Mouse (Mus musculus) heart, postnatal 14 days (tissue): ENCODE measurements around the gene Tshz3. TPM values are rescaled to one million over a fixed set of nuclear protein-coding genes. Genes with fewer than 3 reads are reported as not detected.
A peak's percentile ranks its signal among the peaks of the same experiment; 100 is the strongest.

ENCODE experiments used
- DNase-seq, 2 experiments: peaks; one replicate each; pipeline ENCODE4 v3.0.0; 2021 to 2022
- intact Hi-C: fragments of 180-260 bp; cut with DNase I; formaldehyde crosslinking; loops from one replicate; pipeline ENCODE4 v1.15.1; 2025
- total RNA-seq, 2 experiments: library from RNA; stranded (reverse); gene quantifications; 2 replicates each; pipeline ENCODE4 v1.2.3; 2021

The Tshz3 gene
- total RNA-seq, 2 experiments from 2014 or later: 5.7 to 6.1 TPM

DNA sequence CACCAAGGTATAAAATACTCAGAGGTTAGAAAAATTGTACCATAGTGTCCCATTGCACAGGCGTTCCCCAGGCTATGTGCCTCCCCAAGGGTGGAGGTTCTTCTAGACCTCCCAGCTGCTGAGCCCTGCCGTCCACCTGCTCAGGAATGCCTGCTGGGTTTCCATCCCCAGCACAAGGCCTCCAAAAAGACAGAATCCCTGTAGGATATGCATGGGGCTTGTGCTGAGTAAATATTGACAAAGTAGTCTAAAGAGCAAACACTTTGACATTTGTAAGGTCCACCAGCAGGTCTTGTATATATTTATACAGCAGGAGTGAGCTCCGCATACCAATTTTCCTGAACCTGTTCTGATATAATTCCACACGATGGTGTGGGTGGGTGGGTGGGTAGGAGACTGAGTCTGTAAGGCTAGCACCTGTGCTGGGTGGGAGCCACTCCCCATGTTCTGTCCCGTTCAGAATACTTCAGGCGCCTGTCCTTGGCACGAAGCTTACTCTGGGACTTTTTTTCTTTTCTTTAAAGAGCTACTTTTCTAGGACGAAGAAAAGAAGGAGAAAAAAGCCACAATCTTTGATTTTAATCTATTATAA lies 69.7 kb downstream of the Tshz3 start:
- DNase-seq: no peak
- intact Hi-C loops: no loop called here

- DNase-seq: no peak
- intact Hi-C loops: no loop called here
Measured at GRCm38 (mm10) chr7:36773086-36773485, 75.2 kb downstream of the Tshz3 start.

DNA sequence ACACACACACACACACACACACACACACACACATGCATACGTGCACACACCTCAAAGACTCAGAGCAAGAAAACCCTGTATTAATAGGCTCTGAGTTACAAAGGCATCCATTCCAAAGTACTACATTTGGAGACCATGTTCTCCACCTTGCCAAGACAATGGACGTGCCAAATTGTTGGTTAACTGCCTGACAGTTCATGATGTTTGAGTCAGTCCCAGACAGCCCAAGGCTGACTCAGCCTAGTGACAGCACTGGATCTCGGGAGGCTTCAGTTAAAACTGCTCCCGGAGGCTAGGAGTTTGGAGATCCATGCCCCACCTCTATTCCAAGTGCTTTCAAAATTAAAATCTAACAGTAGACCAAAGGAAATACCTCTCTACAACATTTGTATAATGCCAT lies 79.0 kb downstream of the Tshz3 start:
- intact Hi-C loops: no loop called here
- DNase-seq: peak; percentile 15 to 18

DNA sequence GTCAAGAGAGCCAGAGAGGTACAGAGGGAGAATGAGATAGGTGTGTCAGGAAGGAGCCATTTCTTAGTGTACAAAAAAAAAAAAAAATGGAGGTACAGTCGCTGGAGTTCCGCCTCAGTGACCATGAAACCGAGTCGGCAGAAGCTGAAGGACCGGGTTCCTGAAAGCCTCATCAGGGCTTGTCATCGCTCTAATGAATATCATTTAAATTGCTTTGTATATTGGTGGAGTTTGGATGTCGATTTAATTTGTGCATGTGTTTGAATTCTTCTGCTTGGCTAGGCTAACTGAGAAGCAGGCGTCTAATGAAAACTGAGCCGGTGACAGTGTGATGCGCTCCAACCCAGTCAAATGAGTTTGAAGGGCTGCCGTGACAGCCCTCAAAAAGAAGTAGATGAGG lies 80.5 kb downstream of the Tshz3 start:
- DNase-seq: no peak
- intact Hi-C loops: no loop called here

- intact Hi-C loops: no loop called here
Measured at GRCm38 (mm10) chr7:36784243-36784773, 86.4 kb downstream of the Tshz3 start.

DNA sequence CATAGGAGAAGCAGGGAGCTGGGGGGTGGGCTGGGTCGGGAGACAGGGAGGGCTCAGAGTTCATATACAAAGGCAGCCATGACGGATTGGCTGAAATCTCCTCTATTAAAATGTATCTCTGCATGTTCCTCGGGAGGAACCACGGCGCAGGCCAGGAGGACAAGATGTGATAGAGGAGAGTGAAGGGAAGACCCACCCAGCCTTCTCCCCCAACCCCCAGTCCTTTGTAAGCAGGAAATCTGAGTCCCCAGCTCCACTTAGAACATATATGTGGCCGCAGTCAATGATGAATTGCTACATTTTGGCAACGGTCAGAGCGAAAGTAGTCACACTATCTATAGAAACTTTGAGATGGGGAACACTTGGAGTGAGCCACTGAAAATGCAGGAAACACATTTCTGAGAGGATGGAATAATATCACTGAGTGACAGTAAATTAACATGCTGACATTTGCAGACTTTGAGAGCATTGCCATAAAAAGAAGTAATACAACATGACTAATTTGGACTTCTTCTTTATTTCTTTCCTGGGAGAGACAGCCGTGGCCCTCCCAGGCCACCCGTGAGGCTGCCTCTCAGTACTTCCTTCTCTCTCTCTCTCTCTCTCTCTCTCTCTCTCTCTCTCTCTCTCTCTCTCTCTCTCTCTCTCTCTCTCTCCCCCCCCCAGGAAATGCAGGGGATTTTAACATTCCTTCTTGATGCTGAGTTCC lies 88.9 kb downstream of the Tshz3 start:
- intact Hi-C loops: no loop called here
- no peak for DNase-seq

More at GRCm38 (mm10) chr7:36784243-36784773, 86.4 kb downstream of the Tshz3 start:
- no peak for DNase-seq

- intact Hi-C loops: no loop called here
Measured at GRCm38 (mm10) chr7:36796392-36797187, 98.7 kb downstream of the Tshz3 start.

More at GRCm38 (mm10) chr7:36796392-36797187, 98.7 kb downstream of the Tshz3 start:
- DNase-seq: no peak
